Comparison of ENCODE assay signal across 9 mouse cellular contexts in the genomic region with DNA sequence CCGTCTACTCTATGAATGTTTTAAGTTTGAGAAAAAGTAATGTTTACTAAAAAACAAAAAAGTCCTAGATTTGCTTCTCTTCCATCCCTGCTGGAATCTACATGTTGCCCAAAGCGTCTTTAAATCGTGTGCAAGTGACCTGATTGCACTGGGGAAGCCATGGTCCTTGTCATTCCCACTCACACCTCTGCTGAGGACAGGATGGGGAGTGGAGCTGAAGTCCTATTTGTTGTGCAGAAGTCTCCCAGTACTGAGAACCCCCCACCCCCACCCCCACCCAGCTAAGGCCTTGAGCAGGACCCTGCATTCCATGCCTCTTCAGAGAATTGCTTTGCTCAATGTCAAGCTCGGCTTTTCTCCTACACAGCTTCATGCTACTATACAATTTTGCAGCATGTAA. TPM values are rescaled to one million over a fixed set of nuclear protein-coding genes. Genes with fewer than 3 reads are reported as not detected.
DNase-seq lines count a peak whose midpoint lies in the region; ATAC-seq and TF ChIP-seq lines count a peak whose summit lies in the region.
"Had no signal": no experiment of that assay in that cellular context is flagged by ENCODE, and none has a peak within 500 bp of the region (broad histone marks: within the 10 kb centered on the region; RNA-seq: fewer than 3 reads in every experiment).

No protein-coding gene starts in this region.

- peak overlapping the region; percentile 88 for H3K27ac ChIP-seq in layer of hippocampus, adult 2 months
- H3K27ac ChIP-seq in embryonic facial prominence, embryonic 15.5 days (replicated peaks): no peak overlapping the region
- peak overlapping the region; percentile 94; the same call in 1 of the 2 replicates for H3K27ac ChIP-seq in liver, postnatal 0 days (ENCODE audit: low read depth)

- TF ChIP-seq EP300 in liver, postnatal 0 days (IDR thresholded peaks at IDR 0.05; ENCODE audit: low read depth): no peak

- 81% methylated on average over 4 of the region's 4 CpGs for WGBS in embryonic facial prominence, embryonic 15.5 days
- 77% methylated on average over 4 of the region's 4 CpGs for WGBS in liver, postnatal 0 days (ENCODE audit: insufficient replicate concordance)

- H3K4me2 ChIP-seq in embryonic facial prominence, embryonic 15.5 days (replicated peaks): no peak overlapping the region
- peak overlapping the region; percentile 89 for H3K4me2 ChIP-seq in liver, postnatal 0 days (ENCODE audit: low read depth, low read length)

- H3K36me3 ChIP-seq in embryonic facial prominence, embryonic 15.5 days: no peaks in the 10 kb centered on the region
- no peaks in the 10 kb centered on the region; the same call in 1 of the 2 replicates for H3K36me3 ChIP-seq in liver, postnatal 0 days (replicated peaks; ENCODE audit: insufficient read depth, low read length)

- no peak overlapping the region for H3K9ac ChIP-seq in embryonic facial prominence, embryonic 15.5 days
- peak overlapping the region; percentile 69; the same call in 1 of the 2 replicates for H3K9ac ChIP-seq in liver, postnatal 0 days (replicated peaks)

- H3K9me3 ChIP-seq in embryonic facial prominence, embryonic 15.5 days (replicated peaks): no peaks in the 10 kb centered on the region
- no peaks in the 10 kb centered on the region for H3K9me3 ChIP-seq in liver, postnatal 0 days (ENCODE audit: low read length)

- peak; percentile 84 for DNase-seq in heart, adult 11 months
- DNase-seq in heart, postnatal 36 days: no peak
- no peak for DNase-seq in layer of hippocampus, adult 2 months (ENCODE audit: low spot score in 2 of 2)
- DNase-seq in layer of hippocampus, adult 9-10 months (ENCODE audit: low spot score): no peak
- no peak for DNase-seq in liver, postnatal 0 days
- DNase-seq in cerebellum, adult 11 months: no peak
- DNase-seq in gastrocnemius, postnatal 25 days: no peak
- DNase-seq: cerebellum, postnatal 36 days had no signal

- no peak for TF ChIP-seq CTCF in layer of hippocampus, adult 2 months (conservative IDR thresholded peaks at IDR 0.05)
- no peak for TF ChIP-seq CTCF in liver, postnatal 0 days (IDR thresholded peaks at IDR 0.05; ENCODE audit: low read depth)

- no peaks in the 10 kb centered on the region for H3K27me3 ChIP-seq in embryonic facial prominence, embryonic 15.5 days
- no peaks in the 10 kb centered on the region for H3K27me3 ChIP-seq in liver, postnatal 0 days (ENCODE audit: insufficient read depth, low read length)

- peaks cover 29% of the 10 kb centered on the region for H3K4me1 ChIP-seq in embryonic facial prominence, embryonic 15.5 days
- H3K4me1 ChIP-seq in liver, postnatal 0 days (ENCODE audit: insufficient read depth): peaks cover 5% of the 10 kb centered on the region

- ATAC-seq in embryonic facial prominence, embryonic 15.5 days (ENCODE audit: insufficient number of reproducible peaks, low FRiP score, low TSS enrichment, low read depth): no peak
- ATAC-seq in liver, postnatal 0 days: no peak

- intact Hi-C loops in heart, postnatal 36 days (cut with DNase I): loop anchor here (5.0 kb wide), 1 partner anchor 37 kb away; no protein-coding TSS in a partner anchor

- H3K4me3 ChIP-seq in layer of hippocampus, adult 2 months: peak overlapping the region; percentile 51
- peak overlapping the region; percentile 50 for H3K4me3 ChIP-seq in embryonic facial prominence, embryonic 15.5 days (replicated peaks)
- no peak overlapping the region for H3K4me3 ChIP-seq in liver, postnatal 0 days (ENCODE audit: low read depth, low read length)

RNA-seq across cellular contexts. Expression of a gene that starts 1.2 kb away (rescaled TPM):
- total RNA-seq in heart, postnatal 36 days (2021): 100 to 1,000 TPM; 196 to 201 TPM
- 10 to 100 TPM; 17.1 to 27.7 TPM for total RNA-seq in layer of hippocampus, adult 2 months (2021)
- polyA plus RNA-seq in embryonic facial prominence, embryonic 15.5 days (2015; fragmentation: Nextera tagmentation; extraction: Ambion mirVana): 22.0 and 30.3 TPM in 2 replicates
- 2.2 and 3.0 TPM in 2 replicates for polyA plus RNA-seq in liver, postnatal 0 days (2015; fragmentation: Nextera tagmentation; extraction: Ambion mirVana)
- total RNA-seq in gastrocnemius, postnatal 25 days (2021): 10 to 100 TPM; 10.7 to 14.5 TPM

Comparison
In these comparisons a context has a peak if more than half of its experiments do, and no peak if none do; other contexts are left out.
1. RNA of a gene that starts 1.2 kb away (total RNA-seq): 196 to 201 TPM in heart, postnatal 36 days; 17.1 to 27.7 TPM in layer of hippocampus, adult 2 months and 10.7 to 14.5 TPM in gastrocnemius, postnatal 25 days; every median in the first group is over 4 times any median in the second.